Mouse (Mus musculus): ENCODE results near the gene Taldo1.
"Not testable (repeated sequence)": the region's sequence is repeated elsewhere in the genome, so short reads cannot be mapped to it uniquely, and the experiment has no call there.

The Taldo1 gene

DNA sequence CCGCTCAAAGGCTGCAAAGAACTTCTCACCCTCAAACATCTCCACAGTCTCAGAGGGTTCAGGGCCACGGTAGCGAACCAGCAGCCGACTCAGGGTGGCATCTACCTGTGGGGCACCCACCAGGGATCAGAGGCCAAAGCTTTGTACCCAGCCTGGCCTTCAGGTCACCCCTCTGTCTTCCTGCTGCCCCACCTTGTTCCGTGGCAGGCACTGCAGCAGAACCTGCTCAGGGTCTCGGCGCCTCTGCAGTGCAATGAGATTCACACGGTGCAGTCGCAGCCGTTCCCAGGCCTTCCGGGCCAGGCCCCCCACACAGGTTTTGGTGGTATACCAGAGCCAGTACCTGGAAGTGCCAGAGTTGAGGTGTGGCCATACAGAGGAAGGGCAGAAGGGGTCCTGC lies 47.8 kb downstream of the Taldo1 start:
- no peak for DNase-seq (ENCODE audit: low spot score in 2 of 2)

DNA sequence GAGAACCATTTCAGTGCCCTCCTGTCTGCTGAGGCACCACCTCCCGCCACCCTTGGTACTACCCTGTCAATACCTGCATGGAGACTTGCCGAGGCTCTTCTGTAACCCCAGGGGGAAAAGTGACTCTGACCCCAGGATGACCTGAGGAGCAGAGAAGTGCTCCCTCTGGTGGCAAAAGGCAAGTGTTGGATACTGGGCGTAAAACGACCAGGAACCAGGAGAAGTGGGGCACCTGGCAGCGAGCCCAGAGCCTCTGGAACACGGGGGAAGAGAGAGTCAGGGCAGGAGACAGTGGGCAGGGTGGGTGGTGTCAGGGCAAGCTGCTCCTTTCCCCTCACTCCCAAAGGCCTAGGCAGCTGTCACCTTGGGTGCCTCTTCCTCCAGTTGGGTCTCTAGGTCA lies 48.6 kb downstream of the Taldo1 start:
- no peak for DNase-seq (ENCODE audit: low spot score in 2 of 2)

DNA sequence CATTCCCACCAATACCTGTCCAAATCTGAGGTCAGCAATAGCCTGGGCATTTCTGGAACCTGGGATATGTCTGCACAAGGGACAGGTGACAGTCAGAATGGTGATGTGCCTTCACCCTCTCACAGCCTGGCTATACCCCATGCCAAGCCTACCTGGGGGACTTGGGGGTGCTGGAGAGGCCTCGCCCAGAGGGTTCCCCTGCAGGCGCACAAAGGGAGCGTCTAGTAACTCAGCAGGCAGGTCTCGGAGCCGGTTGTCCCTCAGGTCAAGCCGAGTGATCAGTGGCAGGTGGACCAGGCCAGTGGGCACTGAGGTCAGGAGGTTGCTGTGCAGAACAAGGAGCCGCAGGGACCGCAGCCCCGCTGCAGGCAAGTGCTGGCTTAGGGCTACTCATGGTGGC lies 49.5 kb downstream of the Taldo1 start:
- DNase-seq (ENCODE audit: low spot score in 2 of 2), result no peak

DNA sequence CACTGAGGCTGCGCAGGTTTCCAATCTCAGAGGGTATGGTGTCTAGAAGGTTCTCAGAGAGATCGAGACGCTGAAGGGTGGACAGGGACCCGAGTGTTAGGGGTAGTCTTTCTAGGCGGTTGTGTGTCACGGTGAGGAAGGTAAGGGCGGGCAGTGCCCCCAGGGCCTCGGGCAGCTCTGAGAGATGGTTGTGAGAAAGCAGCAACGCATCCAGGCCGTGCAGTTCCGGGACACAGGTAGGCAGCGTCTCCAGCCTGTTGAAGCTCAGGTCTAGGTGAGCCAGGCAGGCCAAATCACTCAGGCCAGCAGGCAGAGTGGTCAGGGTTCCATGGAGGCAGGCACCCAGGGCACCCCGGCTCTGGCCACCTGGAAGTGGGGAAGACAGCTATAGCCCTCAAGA lies 50.2 kb downstream of the Taldo1 start:
- no peak for DNase-seq (ENCODE audit: low spot score in 2 of 2)

DNA sequence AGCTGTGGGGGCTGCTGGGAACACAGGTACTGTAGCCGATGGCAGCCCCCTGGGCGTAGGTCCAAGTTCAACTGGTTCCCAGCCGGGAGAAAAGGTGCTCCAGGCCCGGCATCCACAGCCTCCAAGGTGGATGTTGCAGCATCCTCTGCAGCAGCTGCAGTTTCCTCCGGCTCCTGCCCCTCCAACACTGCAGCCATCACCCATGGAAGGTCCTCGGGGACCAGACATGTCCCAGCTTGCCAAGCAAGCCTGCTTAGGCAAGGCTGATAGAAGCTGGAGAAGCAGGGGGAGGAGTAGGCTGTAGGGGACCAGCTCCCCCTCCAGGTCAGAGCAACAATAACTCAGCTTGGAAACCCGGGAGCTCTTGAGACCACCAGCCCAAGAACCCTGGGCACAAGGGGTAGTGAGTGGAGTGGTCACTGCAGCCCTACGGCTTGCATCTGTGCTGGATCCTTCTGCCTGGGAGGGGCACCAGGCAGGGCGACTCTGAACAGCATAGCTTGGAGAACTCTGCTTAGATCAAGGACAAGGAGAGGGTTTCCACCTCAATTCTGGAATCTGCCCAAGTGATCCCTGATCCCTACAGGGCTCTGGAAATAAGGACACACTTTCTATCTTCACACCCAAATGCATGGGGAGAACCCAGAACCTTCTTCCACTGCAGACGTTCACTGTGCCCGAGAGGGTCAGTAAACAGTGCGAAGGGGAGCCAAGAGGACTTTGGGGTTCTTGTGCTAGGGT lies 51.3 kb downstream of the Taldo1 start:
- no peak for DNase-seq (ENCODE audit: low spot score in 2 of 2)

DNA sequence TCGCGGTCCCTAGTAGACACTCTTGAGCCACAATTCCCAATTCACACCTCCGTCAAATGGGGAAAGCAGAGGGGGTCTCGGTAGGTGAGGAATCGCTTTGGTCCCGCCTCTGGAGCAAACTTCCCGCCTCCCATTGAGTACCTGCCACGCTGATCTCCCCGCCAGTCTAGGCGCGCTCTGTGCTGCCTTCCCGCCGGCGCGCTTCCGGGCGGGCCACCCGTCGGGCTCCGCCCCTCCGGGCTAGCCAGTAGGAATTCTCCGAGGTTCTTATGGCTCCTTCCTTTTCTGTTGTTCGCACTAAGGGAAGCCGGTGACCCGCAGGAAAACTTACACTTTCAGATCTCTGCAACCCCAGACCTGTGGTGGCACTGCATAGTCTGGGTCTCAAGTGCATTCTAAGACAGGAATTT lies 51.8 kb downstream of the Taldo1 start, which contains the start of gene Pidd1:
Gene Pidd1 (minus strand): TSS at position 198 of the 410 bp plus-strand sequence.
- DNase-seq (ENCODE audit: low spot score in 2 of 2), result no peak

DNA sequence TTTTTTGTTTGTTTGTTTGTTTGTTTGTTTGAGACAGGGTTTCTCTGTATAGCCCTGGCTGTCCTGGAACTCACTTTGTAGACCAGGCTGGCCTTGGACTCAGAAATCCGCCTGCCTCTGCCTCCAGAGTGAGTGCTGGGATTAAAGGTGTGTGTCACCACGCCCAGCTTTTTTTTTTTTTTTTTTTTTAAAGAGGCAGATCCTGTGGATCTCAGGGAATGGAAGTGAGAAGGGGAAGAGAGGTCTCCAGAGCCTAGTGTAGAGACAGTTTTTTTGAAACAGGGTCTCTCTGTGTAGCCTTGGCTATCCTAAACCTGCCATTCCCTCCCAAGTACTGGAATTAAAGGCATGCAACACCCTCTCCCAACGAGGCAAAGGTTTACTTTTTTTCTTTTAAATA lies 54.4 kb downstream of the Taldo1 start:
- DNase-seq (ENCODE audit: low spot score in 2 of 2), result not testable (repeated sequence)

DNA sequence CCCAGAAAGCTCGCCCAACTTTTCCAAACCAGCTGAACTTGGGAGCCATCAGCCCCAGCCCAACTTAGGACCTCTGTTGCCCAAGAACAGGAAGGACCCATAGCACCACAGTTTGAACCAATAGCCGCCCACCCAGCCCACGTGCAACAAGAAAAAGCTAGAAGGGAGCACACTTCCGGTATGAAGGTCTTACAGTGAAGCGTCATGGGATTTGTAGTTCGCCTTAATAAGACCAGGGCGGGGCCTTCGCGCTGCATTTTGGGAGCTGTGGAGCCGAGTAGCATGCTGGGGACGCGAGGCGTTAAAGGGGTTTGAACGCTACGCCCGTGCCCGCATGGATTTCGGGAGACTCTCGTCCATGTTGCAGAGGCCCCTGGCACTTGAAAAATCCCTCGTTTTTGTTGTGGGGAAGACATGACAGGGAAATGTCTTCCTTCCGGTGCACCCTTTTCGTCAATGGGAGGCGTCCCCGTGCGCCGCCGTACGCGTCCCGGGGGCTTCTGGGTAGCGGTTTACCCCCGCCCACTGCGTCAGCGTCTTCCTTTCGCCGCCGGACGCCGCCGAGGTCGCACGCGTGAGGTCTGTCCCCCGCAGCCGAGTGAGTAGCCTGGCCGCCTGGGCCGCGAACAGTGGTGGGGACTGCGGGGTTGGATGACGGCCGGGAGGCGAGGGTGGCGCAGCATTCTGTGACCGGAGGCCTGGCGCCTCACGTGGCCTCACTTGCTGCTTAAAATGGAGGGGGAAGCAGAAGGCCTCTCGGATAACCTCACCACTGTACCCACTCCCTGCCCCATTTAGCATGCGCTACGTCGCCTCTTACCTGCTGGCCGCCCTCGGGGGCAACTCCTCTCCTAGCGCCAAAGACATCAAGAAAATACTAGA lies 55.4 kb downstream of the Taldo1 start, which contains the start of gene Rplp2:
Gene Rplp2 (plus strand): TSS at position 261 of the 882 bp plus-strand sequence.
- peak; percentile 92 to 93 for DNase-seq (ENCODE audit: low spot score in 2 of 2)

DNA sequence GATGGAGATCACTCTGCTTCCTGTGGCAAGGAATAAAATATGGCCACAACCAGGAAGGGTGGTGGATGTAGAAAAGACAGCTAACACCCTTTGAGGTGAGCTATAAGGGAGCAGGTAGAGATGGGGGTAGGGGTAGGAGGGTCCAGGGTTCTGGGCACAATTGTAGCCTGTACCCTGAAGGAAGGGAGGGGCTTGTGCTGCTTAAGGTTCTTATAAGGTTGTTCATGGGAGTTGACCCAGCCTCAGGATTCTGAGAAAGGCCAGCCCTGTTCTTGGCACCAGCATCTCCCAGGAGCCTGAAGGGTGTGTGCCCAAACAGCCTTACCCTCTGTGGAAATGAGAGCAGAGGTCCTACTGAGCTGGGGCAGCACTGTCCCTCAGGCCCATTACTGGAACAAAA lies 59.9 kb downstream of the Taldo1 start:
- no peak for DNase-seq (ENCODE audit: low spot score in 2 of 2)
